Mouse (Mus musculus) ES-CJ7 (cell line): Measurements from ENCODE around the gene Ulk1.

Experiments
- DNase-seq: peaks from one replicate; pipeline ENCODE4 v3.0.0; 2011; ENCODE audit warnings: low read depth, low spot score

Gene Ulk1

GRCm38 (mm10) chr5:110769272-110769671 lies 40.6 kb downstream of the Ulk1 start:
- DNase-seq: no peak

GRCm38 (mm10) chr5:110763890-110764289 lies 46.0 kb downstream of the Ulk1 start:
- DNase-seq: no peak

GRCm38 (mm10) chr5:110745021-110745420 lies 64.9 kb downstream of the Ulk1 start:
- no peak for DNase-seq

DNA sequence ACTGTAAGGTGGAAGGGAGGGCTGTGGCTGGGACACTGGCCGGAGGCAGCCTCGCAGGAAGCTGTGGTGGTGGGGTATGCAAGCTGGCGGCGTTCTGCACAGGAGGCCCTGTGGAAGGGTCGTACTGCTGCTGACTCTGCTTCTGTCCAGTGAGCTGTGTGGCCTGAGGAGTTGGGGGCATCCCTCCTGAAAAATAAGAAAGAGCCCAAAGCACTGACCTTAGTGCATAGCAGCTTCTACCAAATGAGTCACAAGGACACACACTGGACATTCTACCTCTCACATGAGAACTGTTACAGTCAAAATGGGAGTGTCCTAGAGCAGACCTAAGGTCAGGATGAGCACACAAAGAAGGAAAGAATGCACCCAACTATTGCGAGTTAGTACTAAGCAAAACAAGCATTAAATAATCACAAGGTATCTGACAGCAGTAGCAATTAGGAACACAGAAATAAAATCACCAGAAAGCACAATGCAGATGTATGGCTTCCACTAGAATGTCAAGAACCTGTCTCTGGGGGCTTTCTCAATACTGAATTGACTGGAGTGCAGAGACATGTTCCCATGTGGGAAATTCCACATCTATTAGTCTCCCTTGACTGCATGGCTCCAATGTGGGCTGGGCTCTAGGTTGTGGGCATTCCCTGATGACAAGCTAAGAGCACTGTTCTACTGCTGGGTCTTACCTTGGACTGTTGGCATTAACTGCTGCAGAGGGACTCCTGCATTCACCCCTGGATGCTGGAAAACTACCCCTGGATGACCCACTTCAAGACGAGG lies 70.2 kb downstream of the Ulk1 start:
- DNase-seq: no peak

- DNase-seq: no peak
These were observed 74.3 kb downstream of the Ulk1 start for GRCm38 (mm10) chr5:110735606-110736005.
